Mouse (Mus musculus) embryonic facial prominence, embryonic 13.5 days (tissue): ENCODE measurements around the gene Thra. TPM values are rescaled to one million over a fixed set of nuclear protein-coding genes. Genes with fewer than 3 reads are reported as not detected.

ENCODE experiments used
- ATAC-seq: fragments of 200-750 bp; cut with Nextera tagmentation; 2 replicates; pipeline ENCODE4 v1.8.0; 2017; ENCODE audit warnings: low read depth; ENCODE audit not compliant: insufficient number of reproducible peaks, insufficient read depth, low FRiP score, low TSS enrichment
- H3K27ac ChIP-seq: fragments of 300-500 bp; sonication (generic); 2 replicates; pipeline ENCODE4 v1.5.1; 2015; ENCODE audit warnings: moderate library complexity, mild to moderate bottlenecking, inconsistent platforms
- H3K27me3 ChIP-seq: fragments of 300-500 bp; sonication (generic); 2 replicates; pipeline ENCODE4 v1.6.1; 2015; ENCODE audit warnings: mild to moderate bottlenecking, inconsistent platforms
- H3K36me3 ChIP-seq: fragments of 300-500 bp; sonication (generic); 2 replicates; pipeline ENCODE4 v1.6.1; 2015; ENCODE audit warnings: mild to moderate bottlenecking, inconsistent platforms
- H3K4me1 ChIP-seq: fragments of 300-500 bp; sonication (generic); 2 replicates; pipeline ENCODE4 v1.6.1; 2015; ENCODE audit warnings: inconsistent platforms
- H3K4me2 ChIP-seq: fragments of 300-500 bp; sonication (generic); 2 replicates; pipeline ENCODE4 v1.6.1; 2015; ENCODE audit warnings: moderate library complexity, mild to moderate bottlenecking, inconsistent platforms
- H3K4me3 ChIP-seq: fragments of 300-500 bp; sonication (generic); 2 replicates; pipeline ENCODE4 v1.5.1; 2015; ENCODE audit warnings: mild to moderate bottlenecking, inconsistent platforms
- H3K9ac ChIP-seq: fragments of 300-500 bp; sonication (generic); 2 replicates; pipeline ENCODE4 v1.6.1; 2015; ENCODE audit warnings: mild to moderate bottlenecking, inconsistent platforms
- H3K9me3 ChIP-seq: fragments of 300-500 bp; sonication (generic); 2 replicates; pipeline ENCODE4 v1.6.1; 2016; ENCODE audit warnings: inconsistent platforms
- WGBS: fragments of 180-500 bp; shearing (Covaris S2); methylation state at CpG from one replicate; pipeline ENCODE4 v1.1.7; 2015; ENCODE audit warnings: mixed read lengths; 5-methylcytosine and 5-hydroxymethylcytosine counted together
- polyA plus RNA-seq: library from polyadenylated mRNA; unstranded; fragments of >200 nt; fragmentation: Nextera tagmentation; extraction: Ambion mirVana; gene quantifications from 2 replicates; pipeline ENCODE4 v1.2.1, GENCODE M21; 2015

Gene Thra
- polyA plus RNA-seq, 1 experiment from 2014 or later: 46.5 TPM

GRCm38 (mm10) chr11:98776052-98776764, 35.8 kb downstream of the Thra start:
- Histone ChIP-seq H3K9ac (peak overlapping the region; percentile 55), H3K4me3 (no peak overlapping the region), H3K4me2 (peak overlapping the region; percentile 86), H3K9me3 (no peaks in the 10 kb centered on the region), H3K27ac (peak overlapping the region; percentile 90), H3K36me3 (peaks cover 2% of the 10 kb centered on the region; the same call in 1 of the 2 replicates), H3K4me1 (peaks cover 46% of the 10 kb centered on the region), H3K27me3 (no peaks in the 10 kb centered on the region)
- WGBS: 54% methylated on average over 12 of the region's 12 CpGs
- no peak for ATAC-seq

- peak overlapping the region; percentile 55 for H3K9ac ChIP-seq
- peak overlapping the region; percentile 90 for H3K27ac ChIP-seq
- no peaks in the 10 kb centered on the region for H3K36me3 ChIP-seq
- peak overlapping the region; percentile 86 for H3K4me2 ChIP-seq
- 6% methylated on average over 9 of the region's 9 CpGs for WGBS
- H3K9me3 ChIP-seq: no peaks in the 10 kb centered on the region
- peaks cover 52% of the 10 kb centered on the region for H3K4me1 ChIP-seq
- H3K27me3 ChIP-seq: no peaks in the 10 kb centered on the region
- H3K4me3 ChIP-seq: peak overlapping the region; percentile 6; the same call in 1 of the 2 replicates
- ATAC-seq: no peak
Observed at GRCm38 (mm10) chr11:98776843-98777590, 36.6 kb downstream of the Thra start.

GRCm38 (mm10) chr11:98777888-98778287, 37.5 kb downstream of the Thra start:
- Histone ChIP-seq H3K9ac (no peak overlapping the region), H3K4me3 (no peak overlapping the region), H3K27ac (peak overlapping the region; percentile 90), H3K4me1 (peaks cover 57% of the 10 kb centered on the region), H3K27me3 (no peaks in the 10 kb centered on the region), H3K4me2 (no peak overlapping the region), H3K36me3 (no peaks in the 10 kb centered on the region), H3K9me3 (no peaks in the 10 kb centered on the region)
- no peak for ATAC-seq

- Histone ChIP-seq H3K36me3 (no peaks in the 10 kb centered on the region), H3K9ac (peak overlapping the region; percentile 64), H3K4me1 (peaks cover 57% of the 10 kb centered on the region), H3K4me3 (no peak overlapping the region), H3K27ac (peak overlapping the region; percentile 91), H3K27me3 (no peaks in the 10 kb centered on the region), H3K4me2 (peak overlapping the region; percentile 58; the same call in 1 of the 2 replicates), H3K9me3 (no peaks in the 10 kb centered on the region)
- no peak for ATAC-seq
- WGBS: 15% methylated on average over 14 of the region's 14 CpGs
Observed at GRCm38 (mm10) chr11:98781851-98782512, 41.5 kb downstream of the Thra start.

GRCm38 (mm10) chr11:98782651-98783235, 42.3 kb downstream of the Thra start:
- Histone ChIP-seq H3K27ac (peak overlapping the region; percentile 91), H3K4me2 (peak overlapping the region; percentile 58), H3K4me3 (peak overlapping the region; percentile 21), H3K4me1 (peaks cover 58% of the 10 kb centered on the region), H3K27me3 (no peaks in the 10 kb centered on the region), H3K9me3 (no peaks in the 10 kb centered on the region), H3K36me3 (no peaks in the 10 kb centered on the region), H3K9ac (peak overlapping the region; percentile 64)
- ATAC-seq: no peak
- WGBS: 3% methylated on average over 17 of the region's 17 CpGs

- peak overlapping the region; percentile 58 for H3K4me2 ChIP-seq
- peaks cover 59% of the 10 kb centered on the region for H3K4me1 ChIP-seq
- peak overlapping the region; percentile 64 for H3K9ac ChIP-seq
- no peaks in the 10 kb centered on the region for H3K27me3 ChIP-seq
- H3K9me3 ChIP-seq: no peaks in the 10 kb centered on the region
- 1% methylated on average over 20 of the region's 20 CpGs for WGBS
- peak; percentile 79 for ATAC-seq
- peak overlapping the region; percentile 91 for H3K27ac ChIP-seq
- H3K36me3 ChIP-seq: no peaks in the 10 kb centered on the region
- peak overlapping the region; percentile 21 for H3K4me3 ChIP-seq
Observed at GRCm38 (mm10) chr11:98783236-98783696, 42.8 kb downstream of the Thra start.

- H3K27ac ChIP-seq: peak overlapping the region; percentile 91; the same call in 1 of the 2 replicates
- peaks cover 62% of the 10 kb centered on the region for H3K4me1 ChIP-seq
- 70% methylated on average over 4 of the region's 4 CpGs for WGBS
Observed at GRCm38 (mm10) chr11:98784139-98784538, 43.7 kb downstream of the Thra start.

GRCm38 (mm10) chr11:98785214-98785613, 44.8 kb downstream of the Thra start:
- H3K9me3 ChIP-seq: no peaks in the 10 kb centered on the region
- no peak for ATAC-seq
- H3K27me3 ChIP-seq: no peaks in the 10 kb centered on the region
- 0 out of 2 replicates have a peak overlapping the region, but pooled peaks have one; percentile 16 for H3K9ac ChIP-seq
- H3K4me1 ChIP-seq: peaks cover 68% of the 10 kb centered on the region
- 49% methylated on average over 10 of the region's 10 CpGs for WGBS
- no peak overlapping the region for H3K4me3 ChIP-seq
- H3K27ac ChIP-seq: peak overlapping the region; percentile 80
- no peaks in the 10 kb centered on the region for H3K36me3 ChIP-seq
- peak overlapping the region; percentile 45 for H3K4me2 ChIP-seq

More at GRCm38 (mm10) chr11:98784139-98784538, 43.7 kb downstream of the Thra start:
- H3K27me3 ChIP-seq: no peaks in the 10 kb centered on the region
- ATAC-seq: no peak
- no peaks in the 10 kb centered on the region for H3K9me3 ChIP-seq
- H3K36me3 ChIP-seq: no peaks in the 10 kb centered on the region
- H3K4me3 ChIP-seq: no peak overlapping the region
- H3K9ac ChIP-seq: no peak overlapping the region
- H3K4me2 ChIP-seq: no peak overlapping the region

- H3K4me1 ChIP-seq: peaks cover 68% of the 10 kb centered on the region
- no peaks in the 10 kb centered on the region for H3K9me3 ChIP-seq
- H3K4me3 ChIP-seq: peak overlapping the region; percentile 13; the same call in 1 of the 2 replicates
- H3K36me3 ChIP-seq: no peaks in the 10 kb centered on the region
- ATAC-seq: no peak
- WGBS: 10% methylated on average over 12 of the region's 12 CpGs
- peak overlapping the region; percentile 80 for H3K27ac ChIP-seq
- peak overlapping the region; percentile 45 for H3K4me2 ChIP-seq
- H3K27me3 ChIP-seq: no peaks in the 10 kb centered on the region
- peak overlapping the region; percentile 32 for H3K9ac ChIP-seq
Observed at GRCm38 (mm10) chr11:98785772-98786281, 45.4 kb downstream of the Thra start.

GRCm38 (mm10) chr11:98786359-98787214, 46.1 kb downstream of the Thra start:
- H3K4me3 ChIP-seq: peak overlapping the region; percentile 13; the same call in 1 of the 2 replicates
- peak overlapping the region; percentile 45 for H3K4me2 ChIP-seq
- H3K4me1 ChIP-seq: peaks cover 66% of the 10 kb centered on the region
- 2% methylated on average over 14 of the region's 15 CpGs for WGBS
- peak overlapping the region; percentile 32; the same call in 1 of the 2 replicates for H3K9ac ChIP-seq
- H3K9me3 ChIP-seq: no peaks in the 10 kb centered on the region
- H3K27ac ChIP-seq: peak overlapping the region; percentile 80
- no peaks in the 10 kb centered on the region for H3K27me3 ChIP-seq
- 0 out of 2 replicates have a peak, but pooled peaks have one; percentile 27 for ATAC-seq
- no peaks in the 10 kb centered on the region for H3K36me3 ChIP-seq
